Comparison of ENCODE assay signal across 8 mouse cellular contexts in genomic region chr2:150678392-150678791, GRCm38 (mm10). TPM values are rescaled to one million over a fixed set of nuclear protein-coding genes. Genes with fewer than 3 reads are reported as not detected.
A peak's percentile ranks its signal among the peaks of the same experiment; 100 is the strongest.
DNase-seq lines count a peak whose midpoint lies in the region; ATAC-seq and TF ChIP-seq lines count a peak whose summit lies in the region.

No protein-coding gene starts in this region.

- no peak overlapping the region for H3K4me2 ChIP-seq in embryonic facial prominence, embryonic 14.5 days (ENCODE audit: low read depth, low read length)
- H3K4me2 ChIP-seq in intestine, postnatal 0 days (replicated peaks; ENCODE audit: low read depth), result no peak overlapping the region

- H3K27me3 ChIP-seq in embryonic facial prominence, embryonic 14.5 days (replicated peaks; ENCODE audit: control insufficient read depth, insufficient read depth, low read length), result no peaks in the 10 kb centered on the region
- 0 out of 2 replicates have a peak, but pooled peaks cover 3% of the 10 kb centered on the region for H3K27me3 ChIP-seq in intestine, postnatal 0 days (replicated peaks; ENCODE audit: control insufficient read depth, insufficient read depth, low read length)

- 0% methylated on average over 3 of the region's 3 CpGs for WGBS in embryonic facial prominence, embryonic 14.5 days
- WGBS in intestine, postnatal 0 days, result 2% methylated on average over 3 of the region's 3 CpGs

- no peak overlapping the region for H3K4me3 ChIP-seq in embryonic facial prominence, embryonic 14.5 days (ENCODE audit: low read depth, low read length)
- H3K4me3 ChIP-seq in intestine, postnatal 0 days (ENCODE audit: low read depth, low read length), result no peak overlapping the region

- H3K36me3 ChIP-seq in embryonic facial prominence, embryonic 14.5 days (ENCODE audit: control insufficient read depth, insufficient read depth, low read length), result no peaks in the 10 kb centered on the region
- no peaks in the 10 kb centered on the region for H3K36me3 ChIP-seq in intestine, postnatal 0 days (ENCODE audit: control insufficient read depth, insufficient read depth)

- no peaks in the 10 kb centered on the region for H3K9me3 ChIP-seq in embryonic facial prominence, embryonic 14.5 days (ENCODE audit: control insufficient read depth, low read length)
- H3K9me3 ChIP-seq in intestine, postnatal 0 days (ENCODE audit: control insufficient read depth), result no peaks in the 10 kb centered on the region

- no peaks in the 10 kb centered on the region for H3K4me1 ChIP-seq in embryonic facial prominence, embryonic 14.5 days (ENCODE audit: control insufficient read depth, insufficient read depth, low read length)
- no peaks in the 10 kb centered on the region for H3K4me1 ChIP-seq in intestine, postnatal 0 days (replicated peaks; ENCODE audit: control insufficient read depth, insufficient read depth, low read length)

- H3K9ac ChIP-seq in embryonic facial prominence, embryonic 14.5 days (ENCODE audit: low read depth, low read length), result no peak overlapping the region
- H3K9ac ChIP-seq in intestine, postnatal 0 days (ENCODE audit: low read depth, low read length), result no peak overlapping the region

- TF ChIP-seq CTCF in intestine, postnatal 0 days (IDR thresholded peaks at IDR 0.05; ENCODE audit: low read depth), result peak; percentile 89

- peak; percentile 31; the same call in 1 of the 2 replicates for ATAC-seq in embryonic facial prominence, embryonic 14.5 days (ENCODE audit: low read depth)
- ATAC-seq in intestine, postnatal 0 days, result no peak

- H3K27ac ChIP-seq in embryonic facial prominence, embryonic 14.5 days (replicated peaks; ENCODE audit: low read depth, low read length), result no peak overlapping the region
- no peak overlapping the region for H3K27ac ChIP-seq in intestine, postnatal 0 days (ENCODE audit: low read depth, low read length)

- DNase-seq in adrenal gland, adult (ENCODE audit: inconsistent age in 2 of 2, low spot score in 1 of 2), result peak; percentile 64 to 89
- no peak for DNase-seq in adrenal gland, adult 8-10 months
- peak; percentile 87 to 88 for DNase-seq in B cell, adult 2 months
- DNase-seq in adrenal gland, postnatal 4 days (ENCODE audit: low spot score in 2 of 2), result peak; percentile 39 to 49
- DNase-seq in embryonic facial prominence, embryonic 14.5 days (ENCODE audit: low spot score), result peak; percentile 81
- peak; percentile 80 for DNase-seq in lung, postnatal 10 days
- peak; percentile 48 to 73 for DNase-seq in spleen, adult 18-20 months

RNA-seq across cellular contexts. Expression of gene Acss1, which starts 10.1 kb away (rescaled TPM):
- 10 to 100 TPM; 17.3 to 20.6 (median 18.0) TPM for total RNA-seq in adrenal gland, adult 8-10 months (2022)
- 10 to 100 TPM; 10.8 to 17.1 TPM for total RNA-seq in adrenal gland, postnatal 4 days (2021)
- polyA plus RNA-seq in embryonic facial prominence, embryonic 14.5 days (2014; fragmentation: Nextera tagmentation; extraction: Ambion mirVana), result 5.3 and 7.8 TPM in 2 replicates
- polyA plus RNA-seq in intestine, postnatal 0 days (2015; fragmentation: Nextera tagmentation; extraction: Ambion mirVana), result 36.5 and 44.3 TPM in 2 replicates

RNA-seq across cellular contexts. Expression of gene Vsx1, which starts 10.8 kb away (rescaled TPM):
- not detected for total RNA-seq in adrenal gland, adult 8-10 months (2022)
- not detected for total RNA-seq in adrenal gland, postnatal 4 days (2021)
- polyA plus RNA-seq in embryonic facial prominence, embryonic 14.5 days (2014; fragmentation: Nextera tagmentation; extraction: Ambion mirVana), result not detected in 2 replicates
- polyA plus RNA-seq in intestine, postnatal 0 days (2015; fragmentation: Nextera tagmentation; extraction: Ambion mirVana), result not detected in 2 replicates
